Mouse (Mus musculus) olfactory bulb, adult 2 months (tissue): ENCODE results near the gene Ptpn6.

ENCODE experiments used
- CTCF ChIP-seq: fragments of 200-500 bp; IDR thresholded peaks from 2 replicates; pipeline ENCODE4 v1.5.1; 2012; ENCODE audit warnings: low read depth, mild to moderate bottlenecking, low read length, moderate library complexity; ENCODE audit not compliant: insufficient read depth
- POLR2A ChIP-seq: fragments of 200-500 bp; IDR thresholded peaks from 2 replicates; pipeline ENCODE4 v1.6.1; 2012; ENCODE audit warnings: mild to moderate bottlenecking, low read depth, low read length, moderate library complexity; ENCODE audit not compliant: insufficient read depth

DNA sequence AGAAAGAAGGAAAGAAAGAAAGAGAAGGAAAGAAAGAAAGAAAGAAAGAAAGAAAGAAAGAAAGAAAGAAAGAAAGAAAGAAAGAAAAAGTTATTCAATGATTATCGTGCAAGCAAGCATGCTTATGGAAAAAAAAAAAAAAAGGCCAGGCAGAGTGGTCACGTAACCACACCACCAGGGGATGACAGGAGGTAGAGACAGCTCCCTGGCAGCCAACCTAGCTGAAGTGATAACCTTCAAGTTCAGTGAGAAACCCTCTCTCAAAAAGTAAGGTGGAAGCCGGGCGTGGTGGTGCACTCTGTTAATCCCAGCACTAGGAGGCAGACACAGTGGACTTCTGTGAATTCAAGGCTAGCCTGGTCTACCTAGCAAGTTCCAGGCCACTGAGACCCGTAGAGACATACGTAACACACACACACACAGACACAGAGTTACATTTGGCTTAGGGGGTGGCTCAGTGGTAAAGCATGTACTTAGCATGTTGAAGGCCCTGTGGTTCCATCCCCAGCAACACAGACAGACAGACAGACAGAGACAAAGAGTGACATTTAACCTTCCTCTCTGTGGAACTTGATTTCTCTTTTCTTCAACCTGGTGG, 15.5 kb downstream of the Ptpn6 start:
- no peak for TF ChIP-seq CTCF
- no peak for TF ChIP-seq POLR2A
